Mouse (Mus musculus) heart, embryonic 15.5 days (tissue): ENCODE measurements around the gene Tspan18. TPM values are rescaled to one million over a fixed set of nuclear protein-coding genes. Genes with fewer than 3 reads are reported as not detected.

Experiments used
- ATAC-seq: fragments of 200-750 bp; cut with Nextera tagmentation; replicated peaks from 2 replicates; pipeline ENCODE4 v1.8.0; 2017; ENCODE audit warnings: low read depth, moderate TSS enrichment; ENCODE audit not compliant: insufficient number of reproducible peaks, insufficient read depth, low FRiP score
- H3K27ac ChIP-seq: fragments of 300-500 bp; sonication (generic); 2 replicates; pipeline ENCODE4 v1.5.1; 2015; ENCODE audit warnings: mild to moderate bottlenecking, inconsistent platforms
- H3K27me3 ChIP-seq: fragments of 300-500 bp; sonication (generic); 2 replicates; pipeline ENCODE4 v1.6.1; 2015; ENCODE audit warnings: inconsistent platforms
- H3K36me3 ChIP-seq: fragments of 300-500 bp; sonication (generic); 2 replicates; pipeline ENCODE4 v1.6.1; 2015; ENCODE audit warnings: mild to moderate bottlenecking, inconsistent platforms
- H3K4me1 ChIP-seq: fragments of 300-500 bp; sonication (generic); replicated peaks from 2 replicates; pipeline ENCODE4 v1.6.1; 2015; ENCODE audit warnings: inconsistent platforms
- H3K4me2 ChIP-seq: fragments of 300-500 bp; sonication (generic); 2 replicates; pipeline ENCODE4 v1.6.1; 2015; ENCODE audit warnings: inconsistent platforms, mild to moderate bottlenecking, moderate library complexity
- H3K4me3 ChIP-seq: fragments of 300-500 bp; sonication (generic); 2 replicates; pipeline ENCODE4 v1.5.1; 2015; ENCODE audit warnings: mild to moderate bottlenecking, inconsistent platforms
- H3K9ac ChIP-seq: fragments of 300-500 bp; sonication (generic); 2 replicates; pipeline ENCODE4 v1.6.1; 2015; ENCODE audit warnings: mild to moderate bottlenecking, inconsistent platforms
- H3K9me3 ChIP-seq: fragments of 300-500 bp; sonication (generic); replicated peaks from 2 replicates; pipeline ENCODE4 v1.6.1; 2016; ENCODE audit warnings: inconsistent platforms
- WGBS: fragments of 180-500 bp; shearing (Covaris S2); methylation state at CpG from one replicate; pipeline ENCODE4 v1.1.7; 2015; ENCODE audit warnings: mixed read lengths; 5-methylcytosine and 5-hydroxymethylcytosine counted together
- polyA plus RNA-seq: library from polyadenylated mRNA; unstranded; fragments of >200 nt; fragmentation: Nextera tagmentation; extraction: Ambion mirVana; gene quantifications from 2 replicates; pipeline ENCODE4 v1.2.1, GENCODE M21; 2015

The Tspan18 gene
- polyA plus RNA-seq, 1 experiment from 2014 or later: 31.7 TPM

DNA sequence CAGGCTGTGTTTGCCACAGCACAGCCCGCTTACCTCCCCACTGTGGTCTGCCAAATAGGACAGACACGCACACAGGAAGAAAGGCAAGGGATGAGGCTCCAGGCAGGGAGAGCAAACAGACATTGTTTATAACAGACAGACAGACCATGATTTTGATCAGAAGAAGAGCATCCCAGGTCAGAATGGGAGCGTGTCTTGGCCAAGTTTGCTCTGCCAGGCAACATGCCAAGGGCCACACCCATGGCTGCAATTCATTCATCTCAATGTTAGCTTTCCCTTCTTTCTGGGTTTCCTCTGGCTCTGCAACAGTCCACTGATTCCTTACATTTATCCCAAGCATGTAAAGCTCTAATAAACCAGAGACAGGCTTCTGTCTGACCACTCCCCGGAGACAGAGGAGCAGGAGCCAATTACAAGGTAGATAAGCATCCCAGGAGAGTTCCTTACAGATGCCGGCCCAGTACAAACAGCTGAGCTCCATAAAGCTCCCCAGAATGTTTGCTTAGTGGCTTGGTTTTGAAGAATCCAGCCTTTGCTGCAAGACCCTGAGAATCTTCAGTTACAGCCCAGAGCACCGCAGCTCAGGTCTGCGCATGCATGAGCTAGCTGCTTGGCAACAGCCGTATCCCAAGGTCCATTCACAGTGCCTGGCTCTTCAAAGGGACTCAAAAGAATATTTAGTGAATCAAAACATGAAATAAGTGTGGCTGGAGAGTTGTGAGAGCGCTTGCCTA lies 5.2 kb upstream of the Tspan18 start:
- Histone ChIP-seq H3K9me3 (no peaks in the 10 kb centered on the region), H3K4me2 (no peak overlapping the region), H3K4me1 (peaks cover 19% of the 10 kb centered on the region), H3K27me3 (no peaks in the 10 kb centered on the region), H3K9ac (no peak overlapping the region), H3K36me3 (no peaks in the 10 kb centered on the region), H3K27ac (no peak overlapping the region), H3K4me3 (no peak overlapping the region)
- WGBS: 54% methylated on average over 9 of the region's 9 CpGs
- ATAC-seq: no peak

DNA sequence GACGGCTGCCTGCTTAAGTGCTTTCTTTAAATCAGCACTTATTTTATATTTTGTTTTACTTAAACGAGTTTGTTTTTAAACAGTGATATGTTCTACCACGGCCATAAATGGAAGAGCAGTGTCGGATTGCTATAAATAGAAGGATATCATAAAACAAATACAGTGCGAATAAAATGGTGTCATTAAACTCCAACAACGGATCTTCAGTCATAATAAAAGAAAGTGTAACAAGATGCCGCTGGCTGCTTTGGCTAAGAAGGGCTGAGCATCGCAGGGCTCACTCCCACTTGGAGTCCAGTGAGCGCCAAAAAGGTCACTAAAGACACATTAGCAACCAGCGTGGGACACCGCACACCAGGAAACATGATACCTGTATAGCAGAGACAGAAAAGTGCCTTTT lies 1.7 kb upstream of the Tspan18 start:
- Histone ChIP-seq H3K4me1 (peaks cover 43% of the 10 kb centered on the region), H3K36me3 (no peaks in the 10 kb centered on the region), H3K4me2 (no peak overlapping the region), H3K4me3 (no peak overlapping the region), H3K9ac (no peak overlapping the region), H3K27ac (no peak overlapping the region), H3K27me3 (no peaks in the 10 kb centered on the region), H3K9me3 (no peaks in the 10 kb centered on the region)
- 68% methylated on average over 11 of the region's 11 CpGs for WGBS
- ATAC-seq: no peak

DNA sequence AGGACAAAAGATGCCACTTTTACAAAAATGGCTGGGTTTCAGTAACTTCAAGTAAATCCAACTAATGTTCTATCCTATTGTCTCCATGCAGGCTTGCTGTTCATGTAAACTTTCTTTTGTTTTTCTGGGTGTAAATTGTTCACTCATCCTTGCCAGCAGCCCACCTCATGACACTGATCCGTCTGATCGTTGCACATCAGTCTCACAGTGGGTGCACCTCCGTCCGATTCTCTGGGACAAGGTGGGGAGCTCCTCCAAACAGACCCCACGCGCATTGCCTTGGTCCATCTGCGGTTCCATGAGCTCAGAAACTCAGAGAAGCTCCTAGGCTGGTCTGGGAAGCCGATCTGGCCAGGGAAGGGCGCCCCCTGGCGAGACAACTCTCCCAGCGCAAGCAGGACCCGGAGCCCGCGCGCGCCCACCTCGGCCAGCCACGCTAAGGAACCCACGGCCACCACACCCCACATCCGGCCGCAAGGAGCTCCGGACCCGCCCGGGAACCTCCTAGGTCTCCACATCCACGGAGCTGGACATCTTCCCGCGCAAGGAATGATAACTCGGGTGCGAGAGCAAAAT lies 976 bp downstream of the Tspan18 start:
- H3K4me3 ChIP-seq: peak overlapping the region; percentile 84
- H3K9me3 ChIP-seq: no peaks in the 10 kb centered on the region
- no peaks in the 10 kb centered on the region for H3K27me3 ChIP-seq
- peak overlapping the region; percentile 85 for H3K27ac ChIP-seq
- H3K4me2 ChIP-seq: peak overlapping the region; percentile 92
- H3K36me3 ChIP-seq: no peaks in the 10 kb centered on the region
- peak overlapping the region; percentile 71 for H3K9ac ChIP-seq
- 1% methylated on average over 29 of the region's 29 CpGs for WGBS
- peaks cover 60% of the 10 kb centered on the region for H3K4me1 ChIP-seq
- ATAC-seq: peak; percentile 62

DNA sequence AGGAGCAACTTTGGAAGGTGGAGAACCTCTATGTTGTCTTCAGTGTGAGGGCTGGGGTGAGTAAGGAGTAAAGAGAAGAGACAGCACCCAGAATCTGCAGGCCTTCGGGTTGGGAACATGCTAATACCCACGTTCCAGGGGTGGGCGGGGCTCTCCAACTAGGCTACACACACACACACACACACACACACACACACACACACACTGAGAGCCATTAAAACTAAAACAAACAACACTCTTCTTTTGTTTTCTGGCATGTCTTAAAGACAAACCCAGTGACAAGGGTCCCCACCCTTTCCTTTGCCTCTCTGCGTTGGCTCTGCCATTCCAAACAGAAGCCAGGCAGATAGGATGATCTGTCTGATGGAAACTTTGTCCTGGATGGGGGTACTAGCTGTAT lies 2.0 kb downstream of the Tspan18 start:
- no peaks in the 10 kb centered on the region for H3K36me3 ChIP-seq
- peak overlapping the region; percentile 85; the same call in 1 of the 2 replicates for H3K27ac ChIP-seq
- H3K4me2 ChIP-seq: peak overlapping the region; percentile 92
- no peaks in the 10 kb centered on the region for H3K9me3 ChIP-seq
- H3K9ac ChIP-seq: 0 out of 2 replicates have a peak overlapping the region, but pooled peaks have one; percentile 71
- peaks cover 69% of the 10 kb centered on the region for H3K4me1 ChIP-seq
- ATAC-seq: no peak
- no peaks in the 10 kb centered on the region for H3K27me3 ChIP-seq
- 50% methylated on average over 4 of the region's 4 CpGs for WGBS
- H3K4me3 ChIP-seq: peak overlapping the region; percentile 84

DNA sequence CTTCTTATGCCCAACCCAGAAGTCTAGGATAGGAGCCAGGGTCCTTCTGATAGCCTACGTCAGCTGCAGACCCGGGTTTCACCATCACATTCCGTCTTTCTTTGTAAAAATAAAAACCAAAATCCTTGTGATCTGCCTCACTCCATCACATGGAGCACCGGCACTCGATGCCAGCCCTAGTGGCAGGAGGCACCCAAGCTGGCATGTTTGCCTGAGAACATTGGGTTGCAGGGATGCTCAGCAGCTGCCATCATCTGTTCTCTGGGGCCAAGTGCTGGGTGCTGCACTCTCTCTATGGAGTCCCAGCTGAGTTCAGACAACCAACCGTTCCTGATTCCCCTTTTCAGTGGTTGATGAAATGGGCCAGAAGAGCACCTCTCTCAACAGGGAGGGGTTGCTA lies 3.2 kb downstream of the Tspan18 start:
- Histone ChIP-seq H3K4me3 (peak overlapping the region; percentile 17), H3K4me1 (peaks cover 72% of the 10 kb centered on the region), H3K4me2 (peak overlapping the region; percentile 92), H3K9ac (peak overlapping the region; percentile 22; the same call in 1 of the 2 replicates), H3K27ac (0 out of 2 replicates have a peak overlapping the region, but pooled peaks have one; percentile 51), H3K36me3 (no peaks in the 10 kb centered on the region), H3K27me3 (no peaks in the 10 kb centered on the region), H3K9me3 (no peaks in the 10 kb centered on the region)
- no peak for ATAC-seq
- 74% methylated on average over 6 of the region's 6 CpGs for WGBS

DNA sequence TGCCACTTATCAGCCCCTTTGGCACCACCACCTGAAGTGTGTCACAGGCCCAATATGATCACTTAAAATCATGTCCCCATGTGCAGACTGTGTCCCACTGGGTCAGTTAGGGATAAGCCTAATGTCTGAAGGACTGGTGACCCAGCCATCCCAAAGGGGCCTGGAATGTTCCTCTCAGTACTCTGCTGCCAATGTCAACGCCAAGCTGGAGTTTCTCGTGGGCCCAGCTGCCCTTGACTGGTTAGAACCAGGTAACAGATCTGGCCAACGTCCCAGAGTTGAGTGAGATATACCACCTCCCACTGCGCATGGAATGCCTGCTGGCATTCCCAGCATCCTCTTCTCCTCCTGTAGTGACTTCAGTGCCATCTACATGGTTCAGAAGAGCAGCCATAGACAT lies 5.2 kb downstream of the Tspan18 start:
- 15% methylated on average over 4 of the region's 4 CpGs for WGBS
- no peaks in the 10 kb centered on the region for H3K36me3 ChIP-seq
- H3K9me3 ChIP-seq: no peaks in the 10 kb centered on the region
- H3K4me2 ChIP-seq: no peak overlapping the region
- H3K27ac ChIP-seq: peak overlapping the region; percentile 51
- H3K9ac ChIP-seq: no peak overlapping the region
- no peaks in the 10 kb centered on the region for H3K27me3 ChIP-seq
- H3K4me3 ChIP-seq: no peak overlapping the region
- ATAC-seq: no peak
- H3K4me1 ChIP-seq: peaks cover 77% of the 10 kb centered on the region

DNA sequence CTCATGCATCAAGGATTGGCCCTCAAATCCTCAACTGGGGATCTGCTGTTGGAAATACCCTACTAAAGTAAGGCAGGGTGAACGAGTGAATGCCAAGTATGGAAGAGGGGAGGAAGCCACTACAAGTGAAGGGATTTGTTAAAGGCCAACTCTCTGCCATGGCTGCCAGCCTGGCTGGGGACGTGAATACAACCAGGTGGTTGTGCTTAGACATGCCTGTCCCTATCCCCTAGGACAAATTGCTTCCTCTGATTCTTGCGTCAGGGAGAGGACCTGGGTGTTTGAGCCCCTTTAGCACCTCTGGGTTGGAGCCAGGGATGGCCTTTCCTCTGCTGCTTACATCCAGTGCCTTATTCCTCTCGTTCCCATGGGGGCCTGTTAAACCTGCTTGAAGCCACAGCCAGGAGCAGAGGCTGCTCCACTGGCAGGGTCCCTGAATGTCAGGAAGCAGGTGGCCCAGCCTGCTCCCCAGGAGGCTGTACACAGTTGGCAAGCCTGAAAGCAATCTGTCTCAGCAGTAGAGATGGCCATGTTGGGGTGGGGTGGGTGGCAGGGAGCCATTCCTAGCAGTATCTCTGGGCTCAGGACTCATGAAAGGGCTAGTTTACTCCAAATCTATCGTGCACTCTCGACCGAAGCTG lies 6.3 kb downstream of the Tspan18 start:
- peaks cover 6% of the 10 kb centered on the region; the same call in 1 of the 2 replicates for H3K36me3 ChIP-seq
- H3K27ac ChIP-seq: no peak overlapping the region
- no peak overlapping the region for H3K4me2 ChIP-seq
- no peaks in the 10 kb centered on the region for H3K9me3 ChIP-seq
- H3K4me1 ChIP-seq: peaks cover 74% of the 10 kb centered on the region
- H3K9ac ChIP-seq: no peak overlapping the region
- H3K27me3 ChIP-seq: no peaks in the 10 kb centered on the region
- H3K4me3 ChIP-seq: no peak overlapping the region
- WGBS: 65% methylated on average over 7 of the region's 7 CpGs
- ATAC-seq: no peak

DNA sequence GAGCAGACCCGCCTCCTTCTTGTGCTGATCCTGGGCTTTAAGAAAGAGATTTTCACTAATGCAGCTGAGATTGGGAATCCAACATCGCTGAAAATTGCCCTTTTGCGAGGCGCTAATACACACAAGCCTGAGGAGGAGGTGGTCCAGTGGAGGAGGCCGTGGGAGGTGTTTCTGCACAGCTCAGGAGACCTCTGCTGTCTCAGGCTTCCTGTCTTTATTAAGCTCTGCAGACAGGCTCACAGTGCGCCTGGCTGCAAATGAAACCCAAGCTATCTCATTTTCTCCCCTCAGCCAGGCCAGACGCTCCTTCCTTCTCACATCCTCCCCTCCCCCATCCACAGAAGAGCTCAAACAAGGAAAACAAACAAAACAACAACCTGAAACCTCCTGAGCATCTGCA lies 9.6 kb downstream of the Tspan18 start:
- H3K36me3 ChIP-seq: peaks cover 7% of the 10 kb centered on the region; the same call in 1 of the 2 replicates
- H3K4me3 ChIP-seq: no peak overlapping the region
- no peak overlapping the region for H3K9ac ChIP-seq
- 37% methylated on average over 7 of the region's 7 CpGs for WGBS
- H3K4me2 ChIP-seq: no peak overlapping the region
- H3K9me3 ChIP-seq: no peaks in the 10 kb centered on the region
- no peak for ATAC-seq
- H3K27me3 ChIP-seq: no peaks in the 10 kb centered on the region
- H3K27ac ChIP-seq: peak overlapping the region; percentile 28; the same call in 1 of the 2 replicates
- H3K4me1 ChIP-seq: peaks cover 55% of the 10 kb centered on the region

DNA sequence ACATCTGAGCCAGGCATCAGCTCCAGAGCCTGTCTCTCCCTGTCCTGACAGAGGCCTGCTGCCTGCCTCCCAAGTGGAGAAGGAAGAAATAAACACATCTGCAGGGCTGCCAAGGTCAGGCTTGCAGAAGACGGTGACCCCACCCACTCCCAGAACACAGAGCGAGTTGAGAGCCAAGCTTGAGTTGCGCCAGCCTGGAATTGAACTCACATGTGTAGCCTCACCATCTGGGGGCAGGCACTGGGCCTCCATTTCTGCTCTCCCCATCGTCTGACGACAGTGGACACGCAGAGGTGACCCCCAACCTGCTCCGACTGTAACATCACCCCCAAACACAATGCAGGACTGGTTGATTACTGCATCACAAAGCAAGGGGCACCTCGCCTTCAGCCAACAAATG lies 12.4 kb downstream of the Tspan18 start:
- peak overlapping the region; percentile 23; the same call in 1 of the 2 replicates for H3K27ac ChIP-seq
- H3K9ac ChIP-seq: no peak overlapping the region

DNA sequence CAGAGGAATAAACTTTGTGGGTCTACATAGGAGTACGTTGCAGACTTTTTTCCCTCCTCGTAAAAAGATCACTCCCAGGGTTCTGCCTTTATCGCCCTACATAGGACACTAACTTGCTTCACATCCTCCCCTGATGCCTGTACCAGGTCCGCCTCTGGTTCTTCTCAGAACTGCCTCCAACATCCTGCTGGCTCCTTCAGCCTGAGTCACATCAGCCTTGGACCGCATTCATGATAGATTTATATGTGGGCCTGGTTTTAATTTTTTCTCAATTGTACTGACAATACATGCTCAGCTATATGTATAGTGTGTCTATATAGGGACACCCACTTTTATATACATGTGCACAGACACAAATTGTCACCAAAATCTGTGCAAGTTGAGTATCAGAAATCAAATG lies 14.0 kb downstream of the Tspan18 start:
- H3K4me3 ChIP-seq: no peak overlapping the region
- no peak overlapping the region for H3K9ac ChIP-seq
- no peak overlapping the region for H3K4me2 ChIP-seq
- no peaks in the 10 kb centered on the region for H3K9me3 ChIP-seq
- no peaks in the 10 kb centered on the region for H3K27me3 ChIP-seq
- WGBS: 66% methylated on average over 5 of the region's 5 CpGs
- no peak for ATAC-seq
- H3K36me3 ChIP-seq: peaks cover 7% of the 10 kb centered on the region; the same call in 1 of the 2 replicates
- no peak overlapping the region for H3K27ac ChIP-seq
- H3K4me1 ChIP-seq: peaks cover 45% of the 10 kb centered on the region

More for the DNA sequence above, 12.4 kb downstream of the Tspan18 start:
- peaks cover 46% of the 10 kb centered on the region for H3K4me1 ChIP-seq
- 60% methylated on average over 8 of the region's 8 CpGs for WGBS
- no peaks in the 10 kb centered on the region for H3K9me3 ChIP-seq
- H3K36me3 ChIP-seq: peaks cover 7% of the 10 kb centered on the region; the same call in 1 of the 2 replicates
- no peaks in the 10 kb centered on the region for H3K27me3 ChIP-seq
- no peak overlapping the region for H3K4me3 ChIP-seq
- no peak overlapping the region for H3K4me2 ChIP-seq
- no peak for ATAC-seq

DNA sequence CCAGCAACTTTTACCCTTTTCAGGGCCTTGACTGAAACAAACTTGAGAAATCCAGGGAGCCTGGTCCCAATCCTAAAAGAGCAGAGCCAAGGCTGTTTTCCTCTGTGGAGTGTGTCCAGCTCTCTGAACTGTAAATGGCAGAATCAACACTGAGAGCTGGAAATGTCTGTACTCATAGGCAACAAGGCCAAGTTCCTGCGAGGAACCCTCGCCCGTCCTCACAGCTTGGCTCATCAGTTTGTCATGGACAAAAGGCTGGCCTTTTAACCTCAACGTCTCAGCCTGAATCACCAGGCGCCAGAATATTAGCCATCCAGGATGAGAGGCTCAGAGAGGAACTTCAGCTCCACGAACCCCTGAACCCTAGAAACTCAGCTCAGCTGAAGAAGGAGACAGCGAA lies 14.7 kb downstream of the Tspan18 start:
- Histone ChIP-seq H3K9ac (no peak overlapping the region), H3K27ac (no peak overlapping the region), H3K4me3 (no peak overlapping the region), H3K9me3 (no peaks in the 10 kb centered on the region), H3K4me2 (no peak overlapping the region), H3K36me3 (peaks cover 7% of the 10 kb centered on the region; the same call in 1 of the 2 replicates), H3K4me1 (peaks cover 45% of the 10 kb centered on the region), H3K27me3 (no peaks in the 10 kb centered on the region)
- no peak for ATAC-seq
- 67% methylated on average over 7 of the region's 7 CpGs for WGBS
